Mouse (Mus musculus) stomach, embryonic 14.5 days (tissue): ENCODE results near the gene Apoa1. TPM values are rescaled to one million over a fixed set of nuclear protein-coding genes. Genes with fewer than 3 reads are reported as not detected.

ENCODE experiments used
- ATAC-seq: fragments of 200-750 bp; cut with Nextera tagmentation; 2 replicates; pipeline ENCODE4 v1.8.0; 2017; ENCODE audit warnings: low read depth, moderate TSS enrichment; ENCODE audit not compliant: insufficient number of reproducible peaks, insufficient read depth, low FRiP score
- H3K27ac ChIP-seq: fragments of 300-500 bp; sonication (generic); 2 replicates; pipeline ENCODE4 v1.5.1; 2014; ENCODE audit warnings: mild to moderate bottlenecking, low read length, moderate library complexity, mixed read lengths
- H3K27me3 ChIP-seq: fragments of 300-500 bp; sonication (generic); 2 replicates; pipeline ENCODE4 v1.6.1; 2014; ENCODE audit warnings: low read length, control low read depth, mixed read lengths; ENCODE audit not compliant: control insufficient read depth, insufficient read depth
- H3K36me3 ChIP-seq: fragments of 300-500 bp; sonication (generic); 2 replicates; pipeline ENCODE4 v1.6.1; 2014; ENCODE audit warnings: mild to moderate bottlenecking, control low read depth, low read length, moderate library complexity, mixed read lengths; ENCODE audit not compliant: control insufficient read depth, insufficient read depth
- H3K4me1 ChIP-seq: fragments of 300-500 bp; sonication (generic); 2 replicates; pipeline ENCODE4 v1.6.1; 2014; ENCODE audit warnings: low read length, control low read depth, mixed read lengths; ENCODE audit not compliant: control insufficient read depth, insufficient read depth
- H3K4me2 ChIP-seq: fragments of 300-500 bp; sonication (generic); replicated peaks from 2 replicates; pipeline ENCODE4 v1.6.1; 2014; ENCODE audit warnings: low read depth, low read length, control low read depth
- H3K4me3 ChIP-seq: fragments of 300-500 bp; sonication (generic); 2 replicates; pipeline ENCODE4 v1.5.1; 2014; ENCODE audit warnings: low read depth, low read length, control low read depth
- H3K9ac ChIP-seq: fragments of 300-500 bp; sonication (generic); replicated peaks from 2 replicates; pipeline ENCODE4 v1.6.1; 2014; ENCODE audit warnings: low read depth, mild to moderate bottlenecking, control low read depth, low read length, moderate library complexity, mixed read lengths
- H3K9me3 ChIP-seq: fragments of 300-500 bp; sonication (generic); 2 replicates; pipeline ENCODE4 v1.6.1; 2016; ENCODE audit warnings: low read depth, low read length, control low read depth; ENCODE audit not compliant: control insufficient read depth
- whole genome bisulfite sequencing: fragments of 180-500 bp; shearing (Covaris S2); extraction: QIAGEN DNeasy Blood & Tissue Kit; methylation state at CpG from one replicate; pipeline ENCODE4 v1.1.7; 2014; 5-methylcytosine and 5-hydroxymethylcytosine counted together
- polyA plus RNA-seq: library from polyadenylated mRNA; unstranded; fragments of >200 nt; fragmentation: Nextera tagmentation; extraction: Ambion mirVana; gene quantifications from 2 replicates; pipeline ENCODE4 v1.2.1, GENCODE M21; 2014

Gene Apoa1
- polyA plus RNA-seq, 1 experiment from 2014 or later = 70.2 TPM

GRCm38 (mm10) chr9:46272677-46273454, 44.5 kb downstream of the Apoa1 start, which contains the start of gene Zpr1:
TSS of gene Zpr1 (plus strand) at chr9:46273064.
- 5% methylated on average over 45 of the region's 45 CpGs for WGBS
- H3K4me3 ChIP-seq = peak within 1 kb of the TSS; percentile 80
- no peaks in the 10 kb centered on the region for H3K9me3 ChIP-seq
- H3K4me1 ChIP-seq = peaks cover 6% of the 10 kb centered on the region
- H3K27ac ChIP-seq = peak within 1 kb of the TSS; percentile 44
- H3K9ac ChIP-seq = peak within 1 kb of the TSS; percentile 60
- H3K4me2 ChIP-seq = peak within 1 kb of the TSS; percentile 85
- ATAC-seq = peak; percentile 93
- H3K36me3 ChIP-seq = peaks cover 25% of the 10 kb centered on the region
- H3K27me3 ChIP-seq = peaks cover 4% of the 10 kb centered on the region; the same call in 1 of the 2 replicates

GRCm38 (mm10) chr9:46274494-46274893, 46.1 kb downstream of the Apoa1 start:
- no peaks in the 10 kb centered on the region for H3K9me3 ChIP-seq
- H3K36me3 ChIP-seq = peaks cover 33% of the 10 kb centered on the region
- ATAC-seq = no peak
- H3K27ac ChIP-seq = no peak overlapping the region
- H3K4me3 ChIP-seq = no peak overlapping the region
- no peak overlapping the region for H3K4me2 ChIP-seq
- peaks cover 6% of the 10 kb centered on the region for H3K4me1 ChIP-seq
- H3K9ac ChIP-seq = no peak overlapping the region
- H3K27me3 ChIP-seq = peaks cover 4% of the 10 kb centered on the region; the same call in 1 of the 2 replicates
- whole genome bisulfite sequencing = 86% methylated on average over 9 of the region's 9 CpGs

Other genes with a start within 250 kb of the Apoa1 start
- gene Pafah1b2, start 215.9 kb upstream of the Apoa1 start, polyA plus RNA-seq = 177 and 180 TPM in 2 replicates
- 8.7 and 9.6 TPM in 2 replicates for gene Sik3, start 215.8 kb upstream of the Apoa1 start, polyA plus RNA-seq
- gene Apoc3, start 7.1 kb downstream of the Apoa1 start, polyA plus RNA-seq = not detected in 2 replicates
- gene Apoa4, start 12.1 kb downstream of the Apoa1 start, polyA plus RNA-seq = 0.67 and 1.2 TPM in 2 replicates
- gene Apoa5, start 40.1 kb downstream of the Apoa1 start, polyA plus RNA-seq = not detected in 2 replicates
- gene Zpr1, start 44.5 kb downstream of the Apoa1 start, polyA plus RNA-seq = 49.6 and 59.2 TPM in 2 replicates
- 23.8 and 24.1 TPM in 2 replicates for gene Bud13, start 54.4 kb downstream of the Apoa1 start, polyA plus RNA-seq
- not detected in 2 replicates for gene 4931429L15Rik, start 91.4 kb downstream of the Apoa1 start, polyA plus RNA-seq